Mouse (Mus musculus): ENCODE results near the gene Tfap2a.

- TF ChIP-seq GATA1 (IDR thresholded peaks at IDR 0.05; ENCODE audit: low read length) = no peak
- no peak for TF ChIP-seq TAL1 (IDR thresholded peaks at IDR 0.05; ENCODE audit: low read length)
These were observed 18.2 kb upstream of the Tfap2a start for GRCm38 (mm10) chr13:40756356-40756755.
